Mouse (Mus musculus) kidney, postnatal 14 days (tissue): Measurements from ENCODE around the gene Tmem235.
"Not testable (repeated sequence)": the region's sequence is repeated elsewhere in the genome, so short reads cannot be mapped to it uniquely, and the experiment has no call there.

Experiments used
- DNase-seq: peaks from one replicate; pipeline ENCODE4 v3.0.0; 2022; ENCODE audit warnings: mixed read lengths

Gene Tmem235

DNA sequence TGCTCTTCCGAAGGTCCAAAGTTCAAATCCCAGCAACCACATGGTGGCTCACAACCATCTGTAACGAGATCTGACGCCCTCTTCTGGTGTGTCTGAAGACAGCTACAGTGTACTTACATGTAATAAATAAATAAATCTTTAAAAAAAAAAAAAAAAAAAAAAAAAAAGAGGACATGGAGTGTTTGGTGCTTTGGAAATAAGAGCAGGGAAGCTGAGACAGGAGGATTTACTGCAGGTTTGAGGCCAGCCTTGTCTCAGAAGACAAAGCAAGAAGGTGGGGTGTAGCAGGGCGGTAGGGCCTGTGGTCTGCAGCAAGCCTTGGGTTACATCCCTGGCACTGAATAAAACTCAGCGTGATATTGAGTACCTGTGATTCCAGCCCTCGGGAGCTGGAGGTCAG, 27.0 kb upstream of the Tmem235 start:
- not testable (repeated sequence) for DNase-seq

DNA sequence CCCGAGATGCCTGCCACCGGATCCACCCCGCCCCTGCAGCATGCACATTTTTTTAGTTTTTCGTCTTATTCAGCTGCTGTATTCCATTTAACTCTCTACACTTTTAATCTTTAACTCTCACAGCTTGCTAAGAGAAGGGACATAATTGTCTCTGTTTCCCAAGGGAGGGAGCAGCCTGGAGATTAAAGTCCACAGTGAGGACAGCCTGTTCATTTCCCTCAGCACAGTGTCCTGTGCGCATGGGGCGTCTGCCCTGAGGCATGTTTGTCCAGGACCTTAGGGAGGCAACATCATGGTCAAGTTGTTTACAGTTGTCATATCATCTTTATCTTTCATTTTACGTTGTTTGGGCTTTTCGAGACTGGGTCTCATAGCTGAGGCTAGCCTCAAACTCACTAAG, 26.5 kb upstream of the Tmem235 start:
- DNase-seq: peak; percentile 81

GRCm38 (mm10) chr11:117836306-117836705, 24.2 kb upstream of the Tmem235 start:
- DNase-seq: no peak

DNA sequence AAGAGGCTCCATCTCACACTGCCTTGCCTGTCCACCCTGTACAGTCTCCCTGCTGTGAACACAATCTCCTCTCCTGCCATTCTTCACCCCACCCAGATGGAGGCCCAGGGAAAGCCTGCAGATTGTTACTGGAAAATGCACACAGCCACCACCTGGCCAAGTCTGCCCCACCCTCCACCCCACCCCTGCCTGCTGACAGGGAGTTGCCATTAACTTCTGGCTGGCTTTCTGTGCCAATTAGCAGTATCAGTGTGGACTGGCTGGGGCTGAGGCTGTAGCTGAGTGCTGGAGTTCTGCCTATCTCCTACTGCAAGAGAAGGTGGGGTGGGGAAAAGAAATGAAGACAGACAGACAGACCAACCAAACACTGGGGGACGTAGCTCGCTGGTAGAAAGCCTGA, 22.0 kb upstream of the Tmem235 start:
- peak; percentile 59 for DNase-seq

DNA sequence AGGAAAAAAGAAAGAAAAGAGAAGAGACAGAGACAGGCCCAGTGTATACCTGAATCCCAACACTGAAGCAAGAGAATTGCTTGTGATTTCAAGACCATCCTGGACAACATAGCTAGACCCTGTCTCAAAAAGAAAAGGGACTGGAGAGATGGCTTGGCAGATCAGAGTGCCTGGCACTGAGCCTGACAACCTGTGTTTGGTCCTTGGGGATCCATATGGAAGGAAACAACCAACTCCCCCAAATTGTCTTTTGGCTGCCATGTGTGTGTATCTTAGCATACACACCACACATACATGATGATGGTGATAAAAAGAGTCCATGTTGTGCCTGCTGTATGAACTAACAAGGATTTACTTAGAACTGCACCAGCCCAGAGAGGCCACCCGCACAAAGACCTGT, 21.5 kb upstream of the Tmem235 start:
- DNase-seq: no peak

- no peak for DNase-seq
These were observed 19.6 kb upstream of the Tmem235 start for GRCm38 (mm10) chr11:117840910-117841309.

- DNase-seq: no peak
These were observed 17.1 kb upstream of the Tmem235 start for GRCm38 (mm10) chr11:117843434-117843833.

DNA sequence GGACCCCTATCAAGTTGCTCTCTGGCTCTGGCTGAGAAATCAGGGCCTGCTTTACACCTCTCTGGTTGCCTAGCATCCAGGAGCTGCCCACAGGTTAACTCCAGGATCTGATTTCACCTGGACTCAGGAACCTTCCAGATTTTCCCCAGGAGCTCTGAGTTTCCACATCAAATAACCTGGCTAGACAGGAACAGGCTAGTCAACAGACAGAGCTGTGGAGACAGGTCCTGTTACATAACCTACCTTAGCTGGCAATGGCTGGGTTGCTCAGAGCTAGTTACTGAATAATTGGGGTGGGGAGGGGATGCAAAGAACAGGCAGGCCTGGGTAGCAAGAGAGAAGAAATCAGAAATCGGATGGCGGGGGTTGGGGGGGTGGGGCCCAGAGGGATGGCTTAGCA, 15.6 kb upstream of the Tmem235 start:
- peak; percentile 71 for DNase-seq

GRCm38 (mm10) chr11:117845651-117846050, 14.9 kb upstream of the Tmem235 start:
- no peak for DNase-seq

- DNase-seq: peak; percentile 76
These were observed 13.9 kb upstream of the Tmem235 start for GRCm38 (mm10) chr11:117846640-117847039.

- DNase-seq: no peak
These were observed 12.8 kb upstream of the Tmem235 start for GRCm38 (mm10) chr11:117847593-117848215.

GRCm38 (mm10) chr11:117848271-117848984, 12.1 kb upstream of the Tmem235 start:
- DNase-seq: peak; percentile 58

DNA sequence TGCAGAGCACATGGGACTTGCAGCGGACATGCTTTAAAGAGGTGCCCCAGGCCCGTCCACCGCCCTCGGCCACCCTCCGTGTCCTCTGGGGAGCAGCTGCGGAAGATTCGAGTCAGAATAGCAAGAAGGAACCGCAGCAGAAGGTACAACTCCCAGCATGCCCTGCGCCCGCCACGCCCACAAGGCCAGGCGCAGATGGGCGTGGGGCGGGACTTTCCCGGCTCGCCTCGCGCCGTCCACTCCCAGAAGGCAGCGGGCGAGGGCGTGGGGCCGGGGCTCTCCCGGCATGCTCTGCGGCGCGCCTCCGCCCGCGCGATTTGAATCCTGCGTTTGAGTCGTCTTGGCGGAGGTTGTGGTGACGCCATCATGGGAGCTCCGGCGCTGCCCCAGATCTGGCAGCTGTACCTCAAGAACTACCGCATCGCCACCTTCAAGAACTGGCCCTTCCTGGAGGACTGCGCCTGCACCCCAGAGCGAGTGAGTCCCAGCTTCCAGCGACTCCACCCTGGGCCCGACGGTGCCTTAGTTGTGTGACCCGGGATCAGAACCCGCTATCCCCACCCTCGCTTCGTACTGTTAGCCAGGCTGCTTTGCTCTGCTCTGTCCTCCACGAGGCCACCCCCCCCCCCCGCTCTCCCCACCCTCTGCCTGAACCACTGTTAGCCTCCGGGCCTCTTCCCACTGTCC, 11.4 kb upstream of the Tmem235 start, which contains the start of gene Birc5:
Birc5 (plus strand) TSS at position 267 of the 687 bp plus-strand sequence.
- DNase-seq: peak; percentile 98

GRCm38 (mm10) chr11:117852875-117853274, 7.7 kb upstream of the Tmem235 start:
- DNase-seq: no peak

- DNase-seq: no peak
These were observed 6.3 kb upstream of the Tmem235 start for GRCm38 (mm10) chr11:117854241-117854640.

- DNase-seq: no peak
These were observed 5.2 kb upstream of the Tmem235 start for GRCm38 (mm10) chr11:117855360-117855759.

- DNase-seq: no peak
These were observed 4.6 kb upstream of the Tmem235 start for GRCm38 (mm10) chr11:117855975-117856374.

DNA sequence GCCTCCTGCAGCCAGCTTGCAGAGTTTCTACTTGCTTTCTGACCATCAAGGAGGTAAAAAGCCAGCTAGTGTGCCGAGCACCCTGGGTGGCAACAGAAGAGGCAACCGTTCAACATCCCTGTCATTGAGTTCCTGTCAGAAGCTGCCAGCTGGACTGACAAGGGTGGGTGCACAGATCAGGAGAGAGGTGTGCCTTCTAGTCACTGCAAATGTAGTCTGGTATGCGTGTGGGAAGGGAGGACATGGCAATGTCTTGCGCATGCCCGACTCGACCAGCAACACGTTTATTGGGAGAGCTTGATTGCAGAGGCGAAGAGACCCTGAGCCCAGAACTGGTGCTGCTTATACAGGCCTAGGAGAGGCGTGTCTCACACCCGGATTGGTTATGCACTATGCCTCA, 3.1 kb upstream of the Tmem235 start:
- DNase-seq: no peak

DNA sequence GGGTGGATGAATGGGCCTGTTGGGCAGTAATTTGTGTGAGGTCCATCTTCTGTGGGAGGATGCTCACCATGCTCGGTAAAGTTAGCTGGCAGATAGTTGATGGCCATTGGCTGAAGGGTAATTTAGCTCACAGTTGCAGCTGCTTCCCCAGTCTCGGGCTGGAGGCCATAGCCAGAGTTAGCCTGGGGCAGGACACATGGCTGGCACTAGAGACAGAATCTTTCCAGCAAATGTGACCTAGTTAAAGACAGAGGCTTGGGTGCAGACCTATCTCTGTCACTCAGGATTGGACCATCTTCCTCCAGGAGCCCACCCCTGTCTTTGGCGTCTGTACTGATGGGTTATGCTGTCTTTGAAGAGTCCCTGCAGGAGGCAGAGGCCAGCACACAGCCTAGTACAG, 2.2 kb upstream of the Tmem235 start:
- DNase-seq: no peak

DNA sequence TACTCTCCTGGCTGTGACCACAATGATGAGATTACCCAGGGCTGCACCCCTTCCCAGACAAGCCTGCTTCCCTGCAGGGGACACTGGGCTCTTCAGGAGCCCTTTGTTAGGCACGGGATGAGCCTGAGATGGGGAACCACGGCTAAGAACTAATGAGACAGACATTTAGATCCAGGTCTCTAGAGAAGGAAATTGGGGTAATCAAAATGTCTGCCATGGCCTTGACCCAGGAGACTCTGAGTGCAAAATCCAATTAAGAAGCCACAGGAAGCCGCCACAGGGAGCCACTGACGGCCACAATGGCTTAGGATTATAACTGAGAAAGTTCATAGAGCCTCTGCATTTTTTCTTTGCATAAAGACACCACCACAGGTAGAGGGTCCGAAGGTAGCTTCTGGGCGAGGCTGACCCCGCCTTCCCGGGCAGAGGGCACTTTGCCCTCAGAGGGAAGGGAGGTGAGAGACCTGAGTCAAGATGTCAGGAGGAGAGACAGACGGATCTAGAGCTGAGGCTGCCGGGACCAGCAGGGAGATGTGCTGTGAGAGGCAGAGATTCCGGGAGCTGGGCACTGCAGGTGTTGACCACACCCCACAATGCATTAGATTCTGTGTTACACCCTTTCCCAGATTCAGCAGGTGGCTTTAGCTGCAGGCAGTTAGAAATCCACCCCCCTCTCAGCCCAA, 2.8 kb downstream of the Tmem235 start:
- peak; percentile 71 for DNase-seq

DNA sequence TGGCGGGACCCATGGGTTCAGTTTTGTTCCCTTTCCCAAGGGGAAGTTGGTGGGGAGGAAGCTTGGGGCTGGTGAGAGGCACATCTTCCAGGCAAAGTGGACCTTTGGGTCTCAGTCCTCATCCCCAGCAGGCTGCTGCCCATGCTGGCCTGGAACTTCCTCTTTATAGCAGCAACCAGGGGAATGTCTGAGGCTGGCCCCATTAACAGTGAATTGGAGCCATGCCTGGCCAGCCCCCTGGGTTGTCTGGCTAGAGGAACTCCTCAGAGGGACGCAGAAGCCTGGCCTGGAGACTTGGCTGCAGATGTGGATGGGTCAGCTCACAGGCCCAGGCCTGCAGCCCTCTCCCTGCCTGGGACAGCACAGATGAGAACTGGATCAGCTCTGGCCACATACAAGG, 4.3 kb downstream of the Tmem235 start:
- no peak for DNase-seq

DNA sequence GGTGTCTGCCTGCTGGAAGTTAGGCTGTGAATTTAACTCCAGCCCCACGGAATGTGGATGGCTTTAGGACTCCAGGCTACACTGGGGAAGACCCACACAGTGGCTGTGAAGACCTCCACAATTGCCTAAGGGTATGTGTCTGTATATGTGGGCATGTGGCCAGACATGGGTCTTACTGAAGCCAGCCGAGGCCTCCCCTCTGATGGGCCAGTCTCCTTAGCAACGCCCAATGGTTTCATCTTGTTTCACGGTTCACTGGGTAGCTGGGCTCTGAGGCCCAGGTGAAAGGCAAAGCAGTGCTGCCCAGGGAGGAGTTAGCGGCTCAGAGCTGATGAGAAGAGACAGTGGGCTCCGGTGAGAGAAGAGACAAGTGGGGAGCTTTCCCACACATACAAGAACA, 5.4 kb downstream of the Tmem235 start:
- DNase-seq: peak; percentile 66

GRCm38 (mm10) chr11:117870688-117871365, 10.3 kb downstream of the Tmem235 start:
- peak; percentile 81 for DNase-seq
